Comparison of ENCODE assay signal across 11 mouse cellular contexts in the genomic region with DNA sequence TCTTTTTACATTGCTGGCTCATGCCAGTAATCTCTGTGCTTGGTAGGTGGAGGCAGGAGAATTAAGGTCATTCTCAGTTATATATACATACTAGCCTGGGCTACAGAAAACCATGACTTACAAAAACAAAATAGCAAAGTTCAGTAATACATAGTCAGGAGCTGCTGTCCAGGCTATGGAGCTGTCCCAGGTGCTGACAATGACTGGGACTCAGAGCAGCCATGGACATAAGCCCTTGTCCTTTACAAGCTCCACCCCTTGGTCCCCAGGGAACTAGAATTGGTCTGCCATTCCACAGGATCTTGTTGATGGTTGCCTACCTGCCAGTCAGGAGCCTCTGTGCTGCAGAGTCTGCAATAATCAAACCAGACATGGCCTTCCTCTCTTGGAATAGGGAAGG.
DNase-seq lines count a peak whose midpoint lies in the region; ATAC-seq and TF ChIP-seq lines count a peak whose summit lies in the region.
"Had no signal": no experiment of that assay in that cellular context is flagged by ENCODE, and none has a peak within 500 bp of the region (broad histone marks: within the 10 kb centered on the region; RNA-seq: fewer than 3 reads in every experiment).

No protein-coding gene starts in this region.

- peak; percentile 4 to 7 for DNase-seq in adrenal gland, postnatal 36 days
- no peak for DNase-seq in adrenal gland, postnatal 4 days (ENCODE audit: low spot score in 2 of 2)
- DNase-seq in midbrain, embryonic 10.5 days (ENCODE audit: low spot score), result peak; percentile 22
- DNase-seq in embryonic facial prominence, embryonic 10.5 days (ENCODE audit: low spot score), result peak; percentile 66
- peak; percentile 45 for DNase-seq in stomach, postnatal 0 days (ENCODE audit: low spot score)
- DNase-seq in cerebellum, adult 9-11 months, result no peak
- DNase-seq in cerebellum, postnatal 10 days, result no peak
- DNase-seq: heart, postnatal 36 days; midbrain, embryonic 14.5 days had no signal

- H3K4me1 ChIP-seq in midbrain, embryonic 10.5 days, result no peaks in the 10 kb centered on the region
- 0 out of 2 replicates have a peak, but pooled peaks cover 3% of the 10 kb centered on the region for H3K4me1 ChIP-seq in midbrain, embryonic 16.5 days (ENCODE audit: control insufficient read depth, insufficient read depth, low read length)
- no peaks in the 10 kb centered on the region for H3K4me1 ChIP-seq in embryonic facial prominence, embryonic 10.5 days
- H3K4me1 ChIP-seq in stomach, postnatal 0 days (replicated peaks; ENCODE audit: control insufficient read depth, insufficient read depth), result no peaks in the 10 kb centered on the region
- H3K4me1 ChIP-seq: liver, embryonic 15.5 days had no signal

- no peaks in the 10 kb centered on the region for H3K27me3 ChIP-seq in midbrain, embryonic 10.5 days (ENCODE audit: low read depth, poor library complexity, severe bottlenecking)
- H3K27me3 ChIP-seq in midbrain, embryonic 16.5 days (ENCODE audit: control insufficient read depth, insufficient read depth, low read depth, low read length), result no peaks in the 10 kb centered on the region
- H3K27me3 ChIP-seq in embryonic facial prominence, embryonic 10.5 days (replicated peaks; ENCODE audit: low read depth, poor library complexity, severe bottlenecking), result no peaks in the 10 kb centered on the region
- no peaks in the 10 kb centered on the region for H3K27me3 ChIP-seq in stomach, postnatal 0 days (ENCODE audit: control insufficient read depth, insufficient read depth, low read length)
- H3K27me3 ChIP-seq: liver, embryonic 15.5 days had no signal

- no peaks in the 10 kb centered on the region for H3K36me3 ChIP-seq in midbrain, embryonic 10.5 days
- H3K36me3 ChIP-seq in midbrain, embryonic 16.5 days (ENCODE audit: control insufficient read depth, insufficient read depth, low read length), result no peaks in the 10 kb centered on the region
- H3K36me3 ChIP-seq in embryonic facial prominence, embryonic 10.5 days (replicated peaks), result no peaks in the 10 kb centered on the region
- no peaks in the 10 kb centered on the region for H3K36me3 ChIP-seq in stomach, postnatal 0 days (ENCODE audit: control insufficient read depth, insufficient read depth, low read length)
- H3K36me3 ChIP-seq: liver, embryonic 15.5 days had no signal

- TF ChIP-seq EP300 in stomach, postnatal 0 days (optimal IDR thresholded peaks at IDR 0.05), result no peak

- no peak overlapping the region for H3K27ac ChIP-seq in midbrain, embryonic 10.5 days (replicated peaks)
- H3K27ac ChIP-seq in midbrain, embryonic 16.5 days (ENCODE audit: low read length), result no peak overlapping the region
- H3K27ac ChIP-seq in embryonic facial prominence, embryonic 10.5 days (replicated peaks), result no peak overlapping the region
- no peak overlapping the region for H3K27ac ChIP-seq in stomach, postnatal 0 days (replicated peaks)
- H3K27ac ChIP-seq: liver, embryonic 15.5 days had no signal

- no peak overlapping the region for H3K9ac ChIP-seq in midbrain, embryonic 16.5 days (ENCODE audit: low read depth, low read length)
- no peak overlapping the region for H3K9ac ChIP-seq in stomach, postnatal 0 days (ENCODE audit: low read length)
- H3K9ac ChIP-seq: liver, embryonic 15.5 days had no signal

- TF ChIP-seq CTCF in stomach, postnatal 0 days (IDR thresholded peaks at IDR 0.05; ENCODE audit: low read depth), result no peak

- ATAC-seq in midbrain, embryonic 16.5 days, result no peak
- no peak for ATAC-seq in stomach, postnatal 0 days (ENCODE audit: low FRiP score, low TSS enrichment)

- H3K4me3 ChIP-seq in midbrain, embryonic 10.5 days, result no peak overlapping the region
- no peak overlapping the region for H3K4me3 ChIP-seq in midbrain, embryonic 16.5 days (ENCODE audit: low read depth, low read length)
- no peak overlapping the region for H3K4me3 ChIP-seq in embryonic facial prominence, embryonic 10.5 days
- H3K4me3 ChIP-seq in stomach, postnatal 0 days (ENCODE audit: low read depth, low read length), result no peak overlapping the region
- H3K4me3 ChIP-seq: liver, embryonic 15.5 days had no signal

- no peak overlapping the region for H3K4me2 ChIP-seq in midbrain, embryonic 16.5 days (ENCODE audit: low read length)
- H3K4me2 ChIP-seq in stomach, postnatal 0 days (replicated peaks; ENCODE audit: low read depth), result no peak overlapping the region
- H3K4me2 ChIP-seq: liver, embryonic 15.5 days had no signal

- no peaks in the 10 kb centered on the region for H3K9me3 ChIP-seq in midbrain, embryonic 10.5 days (replicated peaks)
- H3K9me3 ChIP-seq in midbrain, embryonic 16.5 days (replicated peaks; ENCODE audit: control insufficient read depth, low read length, poor library complexity, severe bottlenecking), result no peaks in the 10 kb centered on the region
- H3K9me3 ChIP-seq in embryonic facial prominence, embryonic 10.5 days, result no peaks in the 10 kb centered on the region
- no peaks in the 10 kb centered on the region for H3K9me3 ChIP-seq in stomach, postnatal 0 days (ENCODE audit: control insufficient read depth, low read length)
- H3K9me3 ChIP-seq: liver, embryonic 15.5 days had no signal

Comparison
In these comparisons a context has a peak if more than half of its experiments do, and no peak if none do; other contexts are left out.
1. DNase-seq: peak in adrenal gland, postnatal 36 days (2 of 2), midbrain, embryonic 10.5 days (single experiment), embryonic facial prominence, embryonic 10.5 days (single experiment) and stomach, postnatal 0 days (single experiment); none in adrenal gland, postnatal 4 days (0 of 2), cerebellum, adult 9-11 months (single experiment) and cerebellum, postnatal 10 days (0 of 2).